Mouse (Mus musculus) E14TG2a.4 (cell line): ENCODE results near the gene Fam13a.

ENCODE experiments used
- CTCF ChIP-seq: conservative IDR thresholded peaks from 2 replicates; pipeline ENCODE4 v1.5.1; 2014; ENCODE audit warnings: low read length
- NANOG ChIP-seq: IDR thresholded peaks from 2 replicates; pipeline ENCODE4 v1.6.1; 2014; ENCODE audit warnings: borderline replicate concordance, low read length, mixed read lengths

GRCm38 (mm10) chr6:58985186-58985585 lies 39.2 kb downstream of the Fam13a start:
- no peak for TF ChIP-seq CTCF
- TF ChIP-seq NANOG, result no peak
